Mouse (Mus musculus): ENCODE measurements at regions not wholly inside any gene's neighbourhood (a gene's known extent, or its start where the extent isn't known, plus 50 kb on each side); places are given as distances from the start of the nearest gene placed in this dataset.

DNA sequence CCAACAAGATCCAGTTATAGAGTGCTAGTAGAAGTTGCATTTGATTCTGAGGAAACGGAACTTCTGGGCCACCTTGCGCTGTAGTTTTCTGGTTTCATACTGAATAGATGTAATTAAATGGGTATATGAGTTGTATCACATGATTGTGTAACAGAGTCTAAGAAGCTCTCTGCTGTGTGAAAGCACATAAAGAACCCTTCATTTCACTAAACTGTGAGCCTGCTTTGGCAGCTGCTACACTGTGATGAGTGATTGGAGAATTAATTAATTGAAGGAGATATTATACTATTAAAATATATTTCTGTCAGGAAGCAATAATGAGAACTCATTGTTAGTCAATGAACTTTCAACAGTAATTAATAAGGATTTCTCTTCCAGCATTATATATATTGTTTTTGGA lies 369.8 kb upstream of the Fbxo33 start:
- DNase-seq = no peak

DNA sequence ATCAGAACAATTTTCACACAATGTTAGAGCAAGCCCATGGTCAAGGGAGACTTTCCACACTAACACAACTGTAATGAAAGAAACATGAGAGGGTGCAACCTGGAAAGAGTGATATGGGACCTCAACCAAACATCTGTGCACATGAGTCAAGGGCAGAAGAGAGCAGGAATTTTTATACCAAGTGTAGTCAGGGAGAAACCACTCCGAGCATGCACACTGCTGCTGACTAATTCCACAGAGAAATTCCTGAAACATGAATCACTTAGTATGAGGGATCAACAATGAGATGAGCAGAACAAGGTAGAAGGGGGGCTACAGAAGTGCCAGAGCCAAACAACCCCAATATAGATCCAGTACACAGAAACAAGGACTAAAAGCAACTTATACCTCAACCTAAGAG lies 363.1 kb upstream of the Fbxo33 start:
- no peak for DNase-seq

DNA sequence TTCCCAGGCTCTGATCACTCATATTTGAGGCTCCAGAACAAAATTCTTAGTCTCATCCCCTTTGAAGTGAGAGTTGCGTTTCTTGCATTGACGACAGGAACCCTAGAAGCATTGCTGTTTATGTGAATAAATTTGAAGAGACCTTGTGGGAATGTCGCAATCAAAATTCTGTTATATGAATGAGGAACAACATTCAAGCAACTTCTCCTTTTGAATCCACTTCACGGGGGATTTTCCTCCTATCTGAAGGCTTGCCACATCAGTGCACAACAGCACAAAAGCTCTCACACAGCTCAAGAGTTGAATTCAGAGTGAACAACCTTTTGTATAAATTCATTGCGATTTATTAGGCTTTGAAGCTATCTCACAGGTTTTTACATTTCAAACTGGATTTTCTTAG lies 360.2 kb upstream of the Fbxo33 start:
- DNase-seq = no peak

DNA sequence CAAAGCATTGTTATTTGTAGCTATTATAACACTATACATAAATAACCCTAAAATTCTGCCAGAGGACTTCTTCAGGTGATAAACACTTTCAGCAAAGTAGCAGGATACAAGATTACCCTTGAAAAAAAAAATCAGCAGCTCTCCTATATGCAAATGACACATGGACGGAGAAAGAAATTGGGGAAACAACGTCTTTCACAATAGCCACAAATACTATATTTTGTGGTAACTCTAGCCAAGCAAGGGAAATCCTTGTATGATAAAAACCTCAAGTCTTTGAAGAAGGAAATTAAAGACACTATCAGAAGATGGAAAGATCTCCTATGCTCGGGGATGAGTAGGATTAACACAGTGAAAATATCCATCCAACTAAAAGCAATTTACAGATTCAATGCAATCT lies 344.4 kb upstream of the Fbxo33 start:
- DNase-seq = no peak

DNA sequence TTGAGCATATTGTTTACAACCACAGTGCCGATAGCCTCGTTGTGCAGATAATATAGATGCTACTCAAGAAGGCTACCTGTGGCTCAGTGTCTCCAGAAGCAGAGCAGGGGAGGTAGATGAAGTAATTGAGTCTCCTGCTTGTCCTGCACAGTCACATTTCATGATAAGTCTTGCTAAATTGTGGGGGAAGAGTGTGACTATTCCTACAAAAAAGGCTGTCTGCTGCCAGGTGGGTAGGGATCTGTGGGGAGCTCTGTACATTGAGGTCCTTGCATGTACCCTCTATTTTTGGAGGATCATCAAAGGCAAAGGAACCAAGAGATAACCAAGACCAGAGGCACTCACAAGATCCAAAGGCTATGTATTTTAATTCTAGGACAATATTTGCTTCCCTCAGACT lies 320.3 kb upstream of the Fbxo33 start:
- no peak for DNase-seq

DNA sequence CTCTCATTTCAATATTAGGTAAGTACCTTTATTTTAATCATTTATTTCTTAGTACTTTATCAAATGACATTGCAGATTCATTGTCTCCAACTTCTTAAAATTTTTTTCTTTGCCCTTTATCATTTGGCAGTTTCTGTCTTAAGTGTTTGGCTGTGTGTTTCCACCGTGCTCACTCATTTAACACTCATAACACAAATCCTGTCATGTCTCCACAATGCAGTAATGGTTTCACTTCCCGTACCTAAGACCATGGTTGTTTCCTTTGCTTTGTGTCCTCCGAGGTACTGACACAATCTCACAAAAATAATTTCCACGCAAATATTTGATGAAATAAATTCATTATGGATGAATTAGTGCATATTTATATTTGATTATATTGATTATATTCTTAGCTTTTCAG lies 311.0 kb upstream of the Fbxo33 start:
- DNase-seq = no peak

DNA sequence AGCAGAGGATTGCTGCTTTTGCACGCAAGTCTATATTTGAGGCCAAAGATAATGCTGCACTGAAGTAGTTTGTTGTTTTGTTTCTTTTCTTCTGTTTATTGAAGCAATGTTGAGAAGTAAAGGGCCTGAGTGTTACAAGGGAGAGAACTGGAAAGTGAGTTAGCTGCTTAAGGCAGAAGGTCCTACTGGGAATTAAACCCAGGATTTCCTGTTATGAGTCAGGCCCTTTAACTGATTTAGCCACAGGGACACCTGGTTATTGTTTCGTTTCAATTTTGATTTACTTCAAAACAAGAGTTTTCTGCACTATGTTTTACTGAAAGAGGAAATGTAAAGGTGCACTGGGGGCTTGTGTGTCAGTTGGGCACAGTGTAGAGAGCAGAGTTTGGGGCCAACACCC lies 303.8 kb upstream of the Fbxo33 start:
- no peak for DNase-seq

DNA sequence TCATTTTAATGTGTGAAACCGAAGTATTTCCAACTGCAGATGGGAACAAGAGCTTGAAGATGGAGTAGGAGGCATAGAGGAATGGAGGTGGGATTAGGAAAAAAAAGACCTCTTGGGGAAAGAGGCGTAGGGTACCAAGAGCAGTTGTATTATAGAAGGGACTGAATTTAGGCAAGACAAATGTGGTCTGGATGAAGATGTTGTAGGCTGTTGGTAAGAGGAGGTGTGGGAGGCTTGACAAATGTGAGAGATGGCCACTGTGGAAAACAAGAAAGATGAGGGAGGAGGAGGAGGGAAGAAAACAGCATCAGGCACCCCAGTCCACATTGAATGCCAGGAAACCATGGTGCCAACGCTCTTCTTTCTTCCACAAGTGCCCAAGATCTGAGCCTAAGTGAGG lies 302.4 kb upstream of the Fbxo33 start:
- DNase-seq = peak; percentile 10

DNA sequence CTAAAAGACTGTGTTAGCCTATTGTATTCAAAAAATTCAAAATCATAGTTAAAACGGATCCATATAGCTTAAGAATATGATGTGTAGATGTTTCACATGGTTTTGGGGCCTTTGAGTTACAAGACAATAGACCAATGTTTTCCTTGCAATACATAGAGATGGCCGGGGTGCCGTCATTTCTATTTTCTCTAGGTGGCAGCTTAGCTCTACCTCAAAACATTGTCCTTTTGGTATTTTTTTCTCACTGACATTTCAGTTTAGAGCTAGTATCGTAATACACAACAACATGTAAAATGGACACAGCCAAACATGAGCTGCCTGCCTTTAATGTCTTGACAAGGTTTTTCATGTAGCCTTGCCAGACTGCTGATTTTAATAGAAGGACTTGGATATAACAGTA lies 290.3 kb upstream of the Fbxo33 start:
- DNase-seq = no peak

DNA sequence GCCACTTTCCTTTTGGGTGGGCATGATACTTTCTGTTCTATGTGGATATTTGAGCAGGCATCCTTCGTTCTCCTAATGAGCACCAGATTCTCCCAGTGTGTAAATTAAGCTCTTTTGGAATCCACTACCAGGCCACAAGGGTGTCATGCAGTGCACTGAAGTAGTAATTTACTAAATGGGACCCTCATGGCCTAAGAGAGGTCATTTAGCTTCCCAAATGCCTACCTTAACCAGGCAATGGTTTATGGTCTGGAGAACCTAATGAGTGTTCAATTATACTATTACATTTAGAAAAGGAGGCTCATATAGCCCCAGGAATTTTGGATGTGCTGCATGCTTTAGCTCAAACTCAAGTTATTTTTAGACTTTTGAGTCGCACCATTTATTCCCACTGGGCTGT lies 289.6 kb upstream of the Fbxo33 start:
- DNase-seq = no peak

DNA sequence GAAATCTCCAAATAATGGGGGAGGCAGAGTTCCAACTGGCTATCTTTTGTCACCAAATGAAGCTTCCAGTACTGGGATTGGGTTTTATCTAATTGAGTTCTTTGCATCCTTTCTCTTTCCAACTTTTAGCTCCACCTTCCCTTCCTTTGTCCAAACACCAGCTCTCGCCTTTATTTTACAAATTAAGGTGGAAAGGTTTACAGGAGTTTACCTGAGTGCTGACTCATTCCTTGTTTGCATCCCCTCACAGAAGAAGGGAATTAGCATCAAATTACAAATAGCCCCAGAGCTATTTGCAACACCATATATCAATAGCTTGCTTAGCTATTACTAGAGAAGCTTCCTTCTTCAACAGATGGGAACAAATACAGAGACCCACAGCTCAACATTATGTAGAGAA lies 287.9 kb upstream of the Fbxo33 start:
- no peak for DNase-seq

DNA sequence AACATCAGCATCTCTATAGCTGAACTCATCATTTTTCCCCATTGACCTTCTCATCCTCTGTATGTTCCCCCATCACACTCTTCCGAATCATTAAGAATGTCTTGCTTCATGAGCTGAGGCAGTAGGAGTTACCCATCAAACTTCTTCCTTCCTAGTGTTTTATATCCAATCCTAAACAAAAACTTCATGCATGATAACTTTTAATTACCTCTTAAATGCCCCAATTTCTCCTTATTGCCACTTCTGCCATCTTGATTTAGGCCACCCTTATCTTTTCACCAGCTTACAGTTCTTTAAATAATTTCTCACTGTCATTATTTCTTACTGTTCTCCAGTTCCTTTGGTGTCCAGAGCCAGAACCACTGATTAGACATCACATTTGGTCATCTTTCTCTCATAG lies 277.9 kb upstream of the Fbxo33 start:
- no peak for DNase-seq

DNA sequence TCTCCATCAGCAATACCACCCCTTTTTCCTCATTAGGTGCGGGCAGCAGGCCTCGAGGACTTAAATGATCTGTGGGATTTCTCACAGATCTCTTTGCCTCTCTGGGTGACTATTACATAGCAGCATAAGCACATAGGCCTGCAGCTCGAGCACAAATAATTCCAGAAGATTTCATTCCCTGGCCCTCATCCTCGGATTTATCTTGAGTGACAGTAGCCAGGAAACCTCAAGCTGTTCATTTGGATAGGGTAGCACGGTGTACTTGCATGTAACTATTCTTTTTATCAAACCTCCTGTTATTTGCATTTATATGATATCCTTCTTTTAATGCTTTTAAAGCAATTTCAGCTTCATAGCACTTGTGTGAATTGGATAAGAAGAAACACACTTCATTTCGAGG lies 268.5 kb upstream of the Fbxo33 start:
- no peak for DNase-seq

DNA sequence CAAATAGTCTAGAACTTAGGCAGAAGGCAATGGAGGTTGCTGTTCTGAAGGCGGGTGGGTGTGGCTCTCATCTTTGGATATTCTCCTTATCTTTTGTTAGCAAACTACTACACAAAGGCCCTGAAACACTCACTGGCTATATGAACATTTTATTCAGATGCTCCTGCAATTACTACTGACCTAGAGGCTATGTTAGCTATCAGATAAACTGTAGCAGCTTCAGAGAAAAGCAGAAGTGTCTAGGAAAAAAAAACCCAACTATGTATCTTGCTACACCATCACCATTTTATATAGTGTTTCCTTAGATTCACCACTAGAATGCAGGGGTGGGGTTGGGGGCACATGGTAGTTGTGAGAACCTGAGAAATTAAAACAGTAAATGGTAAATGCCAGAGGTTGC lies 268.0 kb upstream of the Fbxo33 start:
- no peak for DNase-seq

DNA sequence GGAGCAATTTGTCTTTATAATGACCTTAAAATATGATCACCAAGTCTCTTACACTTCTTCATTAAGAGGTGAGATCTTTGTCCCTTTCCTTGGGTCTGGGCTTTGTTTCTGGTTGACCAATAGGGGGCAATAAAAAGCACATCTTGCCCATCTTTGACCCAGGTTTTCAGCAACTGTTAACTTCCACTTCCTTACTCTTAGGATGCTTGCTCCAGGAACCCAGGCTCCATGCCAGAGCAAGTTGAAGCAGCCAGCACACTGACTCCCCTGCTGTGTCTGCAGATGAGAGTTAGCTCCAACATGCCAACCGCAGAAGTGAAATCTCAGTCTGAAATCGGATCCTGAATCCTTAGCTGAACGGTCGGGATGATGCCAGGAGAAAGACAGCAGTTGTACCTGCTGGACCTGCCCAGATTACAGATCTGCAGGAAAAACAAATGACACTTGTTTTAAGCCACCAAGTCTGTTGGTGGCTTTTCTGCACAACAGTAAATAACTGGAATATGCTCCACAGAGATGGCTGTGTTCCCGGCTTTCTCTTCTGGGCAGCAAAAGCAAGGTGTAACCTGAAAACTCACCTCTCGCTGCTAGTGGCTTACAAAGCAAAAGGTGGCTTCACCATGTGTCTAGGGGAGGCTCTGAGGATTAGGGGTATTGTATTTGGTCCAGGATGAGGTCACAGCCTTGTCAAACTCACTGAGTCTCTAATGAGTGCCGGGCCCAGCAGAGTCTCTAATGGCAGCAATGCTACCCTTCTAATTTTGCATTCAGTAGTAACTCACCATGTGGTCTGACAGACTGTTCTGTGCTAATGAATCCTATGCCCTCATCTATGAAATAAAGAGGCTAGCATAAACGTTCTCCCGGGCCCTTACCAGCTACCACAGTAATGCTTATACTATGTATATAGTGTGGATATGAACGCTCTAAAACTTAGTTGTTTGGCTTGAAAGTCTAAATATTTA lies 241.8 kb upstream of the Fbxo33 start:
- no peak for DNase-seq

DNA sequence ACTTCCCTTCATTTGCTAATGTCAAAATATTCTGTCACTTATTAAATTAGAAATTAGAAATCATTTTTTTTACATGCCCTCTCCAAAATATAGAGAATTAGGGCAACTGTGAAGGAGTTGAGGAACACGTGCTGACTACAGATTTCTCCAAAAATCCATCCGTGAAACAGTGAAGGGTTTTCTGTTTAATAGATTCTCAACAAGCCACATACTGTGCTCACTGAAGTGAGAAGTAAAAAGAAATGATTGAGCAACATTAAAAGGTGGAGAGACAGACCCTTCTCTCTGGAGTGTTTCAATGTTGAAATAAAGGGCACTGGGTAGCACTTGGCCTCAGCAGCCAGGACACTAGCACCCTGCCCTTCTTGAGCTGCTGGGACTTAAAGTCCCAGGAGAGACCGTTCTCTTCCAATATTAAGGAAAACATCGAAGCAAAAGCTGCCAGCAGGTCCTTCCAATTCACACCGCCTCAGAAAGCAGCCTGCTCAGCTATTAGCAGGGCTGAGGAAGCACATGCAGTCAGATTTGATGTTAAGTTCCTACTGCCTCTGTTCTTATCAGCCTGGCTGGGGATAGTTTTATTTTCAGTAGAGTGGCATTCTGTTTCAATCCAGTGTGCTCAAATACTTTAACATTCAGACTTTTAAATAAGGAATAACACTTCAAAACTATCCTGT lies 236.8 kb upstream of the Fbxo33 start:
- no peak for DNase-seq

DNA sequence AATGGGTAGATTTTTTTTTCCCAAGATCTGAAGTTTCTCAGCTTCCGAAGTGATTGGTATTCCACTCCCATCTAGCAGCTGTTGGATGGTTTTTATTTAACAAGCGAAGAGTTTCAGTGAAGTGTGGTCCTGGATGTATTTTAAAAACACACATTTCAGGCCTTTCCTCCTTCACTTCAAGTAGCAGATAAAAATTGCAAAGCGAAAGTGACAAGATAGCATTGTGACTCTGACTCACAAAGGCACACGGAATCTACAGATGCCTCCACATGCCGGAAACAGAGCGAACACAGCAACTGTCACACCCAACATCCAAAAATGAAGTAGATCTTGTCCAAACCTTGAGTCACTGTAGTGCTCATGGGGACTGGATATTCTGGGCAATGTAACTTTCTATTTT lies 195.5 kb upstream of the Fbxo33 start:
- DNase-seq = peak; percentile 18

DNA sequence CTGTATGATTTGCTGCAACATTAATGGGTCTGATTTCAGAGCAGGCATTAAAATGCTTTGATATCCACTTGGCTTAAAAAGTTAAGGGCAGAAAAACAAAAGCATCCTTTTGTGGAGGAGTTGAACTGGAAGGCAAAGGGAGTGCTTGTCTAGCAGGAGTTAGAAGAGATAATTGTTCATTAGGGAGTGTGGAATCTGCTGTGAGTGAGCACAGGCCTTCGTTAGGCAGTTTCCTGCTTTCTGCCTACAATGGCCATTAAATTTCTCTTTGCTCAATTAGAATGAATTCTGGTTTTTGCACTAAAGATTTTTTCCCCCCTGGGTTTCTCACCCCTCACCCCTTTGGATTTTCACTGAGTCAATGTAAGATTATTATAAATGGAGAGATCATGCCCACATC lies 192.0 kb upstream of the Fbxo33 start:
- DNase-seq = no peak

DNA sequence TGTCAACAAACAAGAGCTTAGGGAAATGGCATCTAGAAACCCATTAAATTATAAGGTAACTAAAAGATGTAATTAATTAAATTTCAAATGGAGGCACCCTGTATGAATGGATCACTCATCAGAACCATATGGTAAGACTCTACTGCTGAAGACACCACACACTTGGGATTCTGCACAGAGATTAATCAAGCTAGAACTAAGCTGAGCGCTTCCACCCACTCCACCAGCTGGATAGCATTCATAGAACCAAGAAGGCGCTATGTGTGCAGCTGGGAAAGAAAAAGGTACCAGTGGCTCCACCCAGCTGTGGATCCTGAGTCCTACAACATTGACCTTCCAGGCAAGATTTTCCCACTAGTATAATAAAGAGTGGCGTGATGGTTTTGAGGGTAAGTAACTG lies 171.6 kb upstream of the Fbxo33 start:
- DNase-seq = no peak

DNA sequence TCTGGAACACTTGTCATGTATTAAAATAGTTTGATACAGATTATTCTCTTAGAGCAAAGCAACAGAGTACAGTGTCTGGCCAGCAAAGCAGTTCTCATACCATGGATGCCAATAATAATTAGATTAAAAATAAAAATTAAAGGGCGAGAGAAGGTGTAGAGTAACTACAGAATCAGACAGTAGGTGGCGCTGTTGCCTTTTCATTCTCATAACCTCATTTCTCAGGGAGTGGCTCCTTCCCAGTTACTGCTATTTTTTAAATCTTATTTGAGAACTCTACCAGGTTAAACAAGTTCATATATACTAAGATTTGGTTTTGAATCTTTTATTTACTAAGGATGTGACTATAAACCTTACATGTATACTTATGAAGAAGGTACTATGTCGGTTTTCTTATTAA lies 163.3 kb upstream of the Fbxo33 start:
- DNase-seq = peak; percentile 22

DNA sequence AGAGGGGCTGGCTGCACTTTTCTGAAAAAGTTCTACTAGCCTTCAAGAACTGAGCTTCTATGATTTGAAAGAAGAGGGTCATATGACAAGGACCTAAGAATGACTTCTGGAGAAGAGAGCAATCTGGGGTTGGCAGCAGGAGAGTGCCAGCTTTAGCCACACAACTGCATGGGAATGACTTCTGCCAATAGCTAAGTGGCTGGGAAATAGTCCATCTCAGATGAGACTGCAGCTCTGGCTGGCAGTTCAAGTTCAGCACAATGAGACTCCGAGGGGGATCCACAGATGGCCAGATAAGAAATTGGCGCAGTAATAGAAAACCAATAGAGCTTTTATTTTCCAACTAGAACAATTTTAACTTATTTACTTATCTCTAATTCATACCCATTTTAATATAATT lies 122.1 kb upstream of the Fbxo33 start:
- DNase-seq = no peak

DNA sequence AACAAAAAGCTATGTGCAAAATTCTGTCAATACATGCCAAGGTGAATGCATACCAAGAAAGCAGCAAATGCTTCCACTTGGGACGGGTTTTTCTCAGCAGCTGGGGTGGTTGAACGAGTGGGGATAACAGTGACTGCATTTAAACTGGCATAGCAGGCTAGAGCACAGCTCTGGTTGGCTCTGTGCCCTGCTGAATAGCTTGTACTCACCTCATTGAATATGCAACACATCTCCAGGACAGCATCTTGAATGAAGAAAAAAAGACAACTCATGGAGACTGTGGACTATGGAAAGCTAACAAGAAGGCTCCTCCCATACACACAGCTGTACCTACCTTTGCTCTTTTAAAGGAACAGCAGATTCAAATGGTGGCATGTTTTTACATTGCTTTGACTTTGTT lies 111.2 kb upstream of the Fbxo33 start:
- DNase-seq = no peak

DNA sequence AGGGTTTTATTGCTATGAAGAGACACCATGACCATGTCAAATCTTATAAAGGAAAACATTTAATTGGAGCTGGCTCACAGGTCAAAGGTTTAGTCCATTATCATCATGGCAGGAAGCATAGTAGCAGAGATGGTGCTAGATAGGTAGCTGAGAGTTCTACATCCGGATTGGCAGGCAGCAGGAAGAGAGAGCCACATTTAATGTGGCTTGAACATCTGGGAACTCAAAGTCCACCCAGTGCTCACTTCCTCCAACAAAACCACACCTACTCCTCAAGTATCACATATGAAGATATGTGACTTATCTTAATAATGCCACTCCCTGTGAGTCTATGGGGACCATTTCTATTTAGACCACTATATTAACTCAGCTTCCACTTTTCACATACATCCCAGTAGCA lies 93.2 kb upstream of the Fbxo33 start:
- no peak for DNase-seq

DNA sequence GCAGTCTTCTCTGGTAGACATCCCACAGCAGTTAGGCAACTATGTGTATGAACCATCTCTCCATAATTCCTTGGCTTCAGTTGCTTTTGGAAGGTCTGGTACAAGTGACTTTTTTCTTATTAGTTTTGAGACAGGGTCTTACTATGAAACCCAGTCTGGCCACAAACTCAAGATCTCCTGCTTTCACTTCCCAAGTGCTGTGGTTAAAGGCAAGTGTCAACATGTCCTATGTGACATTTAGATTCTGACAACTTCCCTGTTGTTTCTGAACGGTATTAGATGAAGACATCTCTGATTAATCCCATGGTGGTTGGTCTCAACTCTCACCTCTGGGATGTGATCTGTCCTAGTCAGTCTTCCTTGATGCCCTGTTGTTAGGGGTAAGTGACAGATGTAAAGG lies 88.4 kb upstream of the Fbxo33 start:
- no peak for DNase-seq

DNA sequence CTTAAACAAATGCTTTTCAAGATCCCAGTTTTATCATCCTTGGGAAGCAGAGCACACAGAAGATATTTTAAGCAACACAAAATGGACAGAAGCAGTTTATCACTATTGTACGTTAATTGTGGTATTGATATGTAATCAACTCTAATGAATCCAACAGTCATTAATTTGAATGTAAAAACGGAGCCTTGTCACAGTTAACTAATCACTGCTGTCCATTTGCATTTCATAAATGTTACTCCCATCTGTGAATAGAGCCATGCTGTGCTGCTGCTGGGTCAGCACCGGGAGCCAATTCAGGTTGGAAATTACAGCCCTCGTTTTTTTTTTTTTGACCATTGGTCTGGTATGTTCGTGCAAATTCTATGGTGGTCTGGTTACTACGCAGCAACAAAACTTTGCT lies 85.0 kb upstream of the Fbxo33 start:
- DNase-seq = no peak

Measured in right cerebral cortex, postnatal 25 days (tissue).